20 mouse cellular contexts compared by ENCODE assay signal in genomic region chr6:66984672-66985071, GRCm38 (mm10).
"Had no signal": no experiment of that assay in that cellular context is flagged by ENCODE, and none has a peak within 500 bp of the region (broad histone marks: within the 10 kb centered on the region; RNA-seq: fewer than 3 reads in every experiment).

No protein-coding gene starts in this region.

- H3K36me3 ChIP-seq: lung, embryonic 15.5 days; midbrain, embryonic 12.5 days; midbrain, embryonic 15.5 days; neural tube, embryonic 12.5 days; neural tube, embryonic 15.5 days had no signal

- H3K4me3 ChIP-seq: layer of hippocampus, adult 2 months; left cerebral cortex, adult 2 months; lung, embryonic 15.5 days; midbrain, embryonic 12.5 days; midbrain, embryonic 15.5 days; neural tube, embryonic 12.5 days; neural tube, embryonic 15.5 days had no signal

- H3K9ac ChIP-seq: liver, embryonic 14.5 days; lung, embryonic 15.5 days; midbrain, embryonic 12.5 days; midbrain, embryonic 15.5 days; neural tube, embryonic 12.5 days; neural tube, embryonic 15.5 days had no signal

- H3K27me3 ChIP-seq: lung, embryonic 15.5 days; midbrain, embryonic 12.5 days; midbrain, embryonic 15.5 days; neural tube, embryonic 12.5 days; neural tube, embryonic 15.5 days had no signal

- H3K9me3 ChIP-seq: lung, embryonic 15.5 days; midbrain, embryonic 12.5 days; midbrain, embryonic 15.5 days; neural tube, embryonic 12.5 days; neural tube, embryonic 15.5 days had no signal

- H3K4me1 ChIP-seq: lung, embryonic 15.5 days; midbrain, embryonic 12.5 days; midbrain, embryonic 15.5 days; neural tube, embryonic 15.5 days had no signal

- H3K27ac ChIP-seq: layer of hippocampus, adult 2 months; left cerebral cortex, adult 2 months; liver, embryonic 14.5 days; lung, embryonic 15.5 days; midbrain, embryonic 12.5 days; midbrain, embryonic 15.5 days; neural tube, embryonic 12.5 days; neural tube, embryonic 15.5 days had no signal

- DNase-seq: kidney, adult 18-20 months; kidney, adult 9 months; kidney, postnatal 25 days; layer of hippocampus, postnatal 36 days; lung, adult 18-20 months; lung, postnatal 10 days; lung, postnatal 36 days; right cerebral cortex, adult 18-20 months; right cerebral cortex, postnatal 14 days; right cerebral cortex, postnatal 4 days; thymus, adult 18-20 months; thymus, postnatal 36 days had no signal

- ATAC-seq: midbrain, embryonic 15.5 days had no signal

- H3K4me2 ChIP-seq: lung, embryonic 15.5 days; midbrain, embryonic 12.5 days; midbrain, embryonic 15.5 days; neural tube, embryonic 12.5 days; neural tube, embryonic 15.5 days had no signal
